Mouse (Mus musculus): ENCODE data around the gene Yif1a. TPM values are rescaled to one million over a fixed set of nuclear protein-coding genes. Genes with fewer than 3 reads are reported as not detected.

Gene Yif1a
- total RNA-seq, 2 experiments from 2014 or later, result 27.3 to 30.4 TPM

GRCm38 (mm10) chr19:5057876-5058775 is 30.2 kb upstream of the Yif1a start:
- intact Hi-C loops (cut with DNase I), result loop anchor here (2.0 kb wide), 1 partner anchor 15 kb away; no protein-coding TSS in a partner anchor
- no peak for DNase-seq (ENCODE audit: extremely low spot score in 1 of 2, low spot score in 2 of 2)

- intact Hi-C loops (cut with DNase I), result no loop called here
- DNase-seq (ENCODE audit: extremely low spot score in 1 of 2, low spot score in 2 of 2), result peak in 1 of 2 experiments; percentile 66
Observed at GRCm38 (mm10) chr19:5058801-5059771, 29.3 kb upstream of the Yif1a start.

- peak in 1 of 2 experiments; percentile 52 for DNase-seq (ENCODE audit: extremely low spot score in 1 of 2, low spot score in 2 of 2)
- intact Hi-C loops (cut with DNase I), result no loop called here
Observed at GRCm38 (mm10) chr19:5060365-5061330, 27.7 kb upstream of the Yif1a start.

GRCm38 (mm10) chr19:5062041-5062440 is 26.3 kb upstream of the Yif1a start:
- intact Hi-C loops (cut with DNase I), result no loop called here
- no peak for DNase-seq (ENCODE audit: extremely low spot score in 1 of 2, low spot score in 2 of 2)

- DNase-seq (ENCODE audit: extremely low spot score in 1 of 2, low spot score in 2 of 2), result no peak
Observed at GRCm38 (mm10) chr19:5062446-5062845, 25.9 kb upstream of the Yif1a start.

GRCm38 (mm10) chr19:5065104-5065503 is 23.2 kb upstream of the Yif1a start:
- peak in 1 of 2 experiments; percentile 62 for DNase-seq (ENCODE audit: extremely low spot score in 1 of 2, low spot score in 2 of 2)
- intact Hi-C loops (cut with DNase I), result no loop called here

More at GRCm38 (mm10) chr19:5062446-5062845, 25.9 kb upstream of the Yif1a start:
- intact Hi-C loops (cut with DNase I), result no loop called here

GRCm38 (mm10) chr19:5067040-5067799 is 21.1 kb upstream of the Yif1a start:
- DNase-seq (ENCODE audit: extremely low spot score in 1 of 2, low spot score in 2 of 2), result no peak
- intact Hi-C loops (cut with DNase I), result no loop called here

GRCm38 (mm10) chr19:5067867-5068569 is 20.3 kb upstream of the Yif1a start, which contains the start of gene Cd248:
TSS of gene Cd248 (plus strand) at chr19:5068078.
- intact Hi-C loops (cut with DNase I), result no loop called here
- peak in 1 of 2 experiments; percentile 90 for DNase-seq (ENCODE audit: extremely low spot score in 1 of 2, low spot score in 2 of 2)

- intact Hi-C loops (cut with DNase I), result no loop called here
- peak in 1 of 2 experiments; percentile 65 for DNase-seq (ENCODE audit: extremely low spot score in 1 of 2, low spot score in 2 of 2)
Observed at GRCm38 (mm10) chr19:5068570-5069234, 19.6 kb upstream of the Yif1a start.

- intact Hi-C loops (cut with DNase I), result no loop called here
- DNase-seq (ENCODE audit: extremely low spot score in 1 of 2, low spot score in 2 of 2), result no peak
Observed at GRCm38 (mm10) chr19:5069486-5069885, 18.9 kb upstream of the Yif1a start.

- no peak for DNase-seq (ENCODE audit: extremely low spot score in 1 of 2, low spot score in 2 of 2)
- intact Hi-C loops (cut with DNase I), result no loop called here
Observed at GRCm38 (mm10) chr19:5069978-5070377, 18.4 kb upstream of the Yif1a start.

- DNase-seq (ENCODE audit: extremely low spot score in 1 of 2, low spot score in 2 of 2), result no peak
- intact Hi-C loops (cut with DNase I), result no loop called here
Observed at GRCm38 (mm10) chr19:5071077-5071476, 17.3 kb upstream of the Yif1a start.

GRCm38 (mm10) chr19:5071545-5072369 is 16.6 kb upstream of the Yif1a start:
- DNase-seq (ENCODE audit: extremely low spot score in 1 of 2, low spot score in 2 of 2), result peak in 1 of 2 experiments; percentile 88
- intact Hi-C loops (cut with DNase I), result loop anchor here (2.0 kb wide), 1 partner anchor 15 kb away; no protein-coding TSS in a partner anchor

GRCm38 (mm10) chr19:5072389-5073019 is 15.8 kb upstream of the Yif1a start:
- no peak for DNase-seq (ENCODE audit: extremely low spot score in 1 of 2, low spot score in 2 of 2)
- intact Hi-C loops (cut with DNase I), result loop anchor here (2.0 kb wide), 1 partner anchor 16 kb away; no protein-coding TSS in a partner anchor

GRCm38 (mm10) chr19:5073028-5073427 is 15.3 kb upstream of the Yif1a start:
- peak in 1 of 2 experiments; percentile 60 for DNase-seq (ENCODE audit: extremely low spot score in 1 of 2, low spot score in 2 of 2)
- intact Hi-C loops (cut with DNase I), result loop anchor here (2.0 kb wide), 1 partner anchor 16 kb away; no protein-coding TSS in a partner anchor

Measured in left cerebral cortex, postnatal 10 days (tissue).